Mouse (Mus musculus) spleen, adult 18-20 months (tissue): ENCODE data around the gene Olig1.
A peak's percentile ranks its signal among the peaks of the same experiment; 100 is the strongest.

Source experiments
- DNase-seq, 2 experiments: peaks; one replicate each; pipeline ENCODE4 v3.0.0; 2022; ENCODE audit warnings: mixed read lengths in 2 of 2

The Olig1 gene

DNA sequence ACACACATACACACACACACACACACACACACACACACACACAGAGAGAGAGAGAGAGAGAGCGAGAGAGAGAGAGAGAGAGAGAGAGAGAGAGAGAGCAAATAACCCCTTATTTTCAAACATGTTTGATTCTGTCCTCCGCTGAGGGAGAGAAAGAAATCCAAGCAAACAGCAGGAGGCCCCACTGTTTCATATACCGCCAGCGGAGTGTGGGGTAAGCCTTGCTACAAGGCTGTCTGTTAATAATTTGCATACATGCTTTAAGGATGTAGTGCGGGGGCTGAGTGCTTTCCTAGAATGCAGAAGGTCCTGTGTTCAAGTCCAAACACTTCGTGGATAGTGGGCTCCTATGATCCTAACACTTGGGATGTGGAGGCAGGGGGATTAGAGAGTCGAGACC is 43.3 kb downstream of the Olig1 start:
- DNase-seq = no peak

- DNase-seq = peak; percentile 12 to 48
These were observed 44.7 kb downstream of the Olig1 start for GRCm38 (mm10) chr16:91314114-91314775.

DNA sequence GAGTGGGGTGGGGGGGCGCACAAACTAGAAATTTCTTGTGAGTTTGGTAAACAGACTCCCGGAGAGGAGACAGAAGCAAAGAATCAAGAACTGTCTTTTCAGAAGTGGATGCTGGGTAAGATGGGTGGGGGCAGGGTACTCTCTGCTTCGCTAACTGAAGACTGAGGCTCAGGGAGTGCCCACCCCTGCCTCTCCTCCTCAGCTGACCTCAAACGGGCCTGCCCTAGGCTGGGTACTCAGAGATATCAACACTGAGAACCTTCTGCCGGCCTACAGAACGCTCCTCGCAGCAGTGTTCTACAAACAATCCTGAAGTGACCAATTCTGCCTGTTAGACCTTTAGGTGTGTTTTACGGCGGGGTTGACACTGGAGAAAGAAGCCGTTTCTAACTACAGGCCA is 50.6 kb downstream of the Olig1 start:
- DNase-seq = no peak

DNA sequence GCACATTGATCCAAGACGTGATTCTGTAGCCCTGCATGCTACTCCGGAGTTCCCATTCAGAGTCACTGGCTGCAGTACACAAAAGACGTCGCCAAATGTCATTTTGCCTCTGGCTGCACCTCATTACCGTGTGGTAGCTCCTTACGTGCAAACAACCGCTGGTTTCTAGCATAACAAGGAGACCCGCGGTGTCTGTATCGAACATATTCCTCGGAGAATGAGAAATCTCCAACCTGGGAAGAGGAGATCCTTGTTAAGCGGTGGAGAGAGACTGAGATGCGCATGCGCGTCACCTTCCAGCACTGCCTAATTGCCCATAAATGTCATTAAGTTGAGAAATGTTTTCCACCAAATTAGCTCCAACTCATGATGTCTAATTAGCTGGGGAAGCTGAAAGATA is 51.0 kb downstream of the Olig1 start:
- no peak for DNase-seq
